Mouse (Mus musculus): Measurements from ENCODE around the gene Itpk1. TPM values are rescaled to one million over a fixed set of nuclear protein-coding genes. Genes with fewer than 3 reads are reported as not detected.

The Itpk1 gene
- total and polyA plus RNA-seq, 2 experiments from 2014 or later = 47.5 to 47.6 TPM

GRCm38 (mm10) chr12:102691180-102691579, 13.6 kb downstream of the Itpk1 start:
- Histone ChIP-seq H3K27me3 (ENCODE audit: insufficient read depth, low read length) (no peaks in the 10 kb centered on the region), H3K4me1 (ENCODE audit: insufficient read depth) (peaks cover 1% of the 10 kb centered on the region; the same call in 1 of the 2 replicates), H3K9me3 (ENCODE audit: low read length) (no peaks in the 10 kb centered on the region), H3K27ac (ENCODE audit: low read depth, low read length) (no peak overlapping the region), H3K36me3 (ENCODE audit: insufficient read depth) (no peaks in the 10 kb centered on the region), H3K9ac (no peak overlapping the region), H3K4me2 (ENCODE audit: low read depth) (no peak overlapping the region), H3K4me3 (ENCODE audit: low read depth, low read length) (no peak overlapping the region)
- ATAC-seq = no peak
- 77% methylated on average over 11 of the region's 11 CpGs for WGBS
- TF ChIP-seq CTCF (IDR thresholded peaks at IDR 0.05; ENCODE audit: low read depth) = no peak
- no peak for DNase-seq

DNA sequence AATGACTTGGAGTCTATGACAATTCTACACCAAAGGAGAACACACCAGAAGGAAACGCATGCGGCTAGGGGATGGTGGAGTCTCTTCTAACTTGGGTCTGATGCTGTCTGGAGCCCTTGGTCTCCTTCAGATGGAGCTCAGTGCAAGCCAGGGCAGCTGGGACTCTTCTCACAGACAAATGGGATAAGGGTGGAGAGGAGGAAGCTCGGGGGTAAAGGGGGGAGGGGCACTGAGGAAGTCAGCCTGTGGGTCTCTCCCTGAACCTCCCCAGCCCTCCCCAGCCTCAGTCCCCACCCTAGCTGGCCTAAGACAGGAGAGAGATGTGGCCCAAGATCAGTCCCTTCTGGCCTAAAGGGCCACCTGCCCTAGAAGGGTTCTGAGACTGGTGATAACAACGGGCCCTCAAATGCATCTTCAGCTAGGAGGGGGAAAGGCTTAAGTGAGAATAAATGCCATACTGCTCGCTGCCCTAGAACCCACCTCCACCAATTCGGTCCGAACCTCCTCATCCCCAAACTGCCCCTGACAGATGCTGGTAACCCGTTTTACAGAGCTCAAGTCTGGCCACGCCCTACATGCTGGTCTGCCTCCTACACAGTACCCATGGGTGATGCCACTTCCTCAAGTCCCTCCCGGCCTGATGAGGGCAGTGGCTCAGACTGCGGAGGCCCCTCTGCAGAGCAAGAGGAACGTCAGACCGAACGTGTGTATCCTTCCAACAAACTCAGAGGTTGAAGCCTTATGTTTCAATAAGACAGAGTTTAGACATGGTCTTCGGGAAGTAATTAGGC, 14.8 kb downstream of the Itpk1 start:
- 88% methylated on average over 15 of the region's 15 CpGs for WGBS
- DNase-seq (no peak), ATAC-seq (no peak)
- Histone ChIP-seq H3K4me1 (ENCODE audit: insufficient read depth) (peaks cover 13% of the 10 kb centered on the region), H3K4me2 (ENCODE audit: low read depth) (no peak overlapping the region), H3K27me3 (ENCODE audit: insufficient read depth, low read length) (no peaks in the 10 kb centered on the region), H3K4me3 (ENCODE audit: low read depth, low read length) (no peak overlapping the region), H3K27ac (ENCODE audit: low read depth, low read length) (no peak overlapping the region), H3K36me3 (ENCODE audit: insufficient read depth) (no peaks in the 10 kb centered on the region), H3K9ac (no peak overlapping the region), H3K9me3 (ENCODE audit: low read length) (no peaks in the 10 kb centered on the region)
- TF ChIP-seq CTCF (IDR thresholded peaks at IDR 0.05; ENCODE audit: low read depth) = no peak

- ATAC-seq = no peak
- no peak overlapping the region for H3K4me2 ChIP-seq (ENCODE audit: low read depth)
- no peak overlapping the region for H3K4me3 ChIP-seq (ENCODE audit: low read depth, low read length)
- no peaks in the 10 kb centered on the region for H3K9me3 ChIP-seq (ENCODE audit: low read length)
- 97% methylated on average over 5 of the region's 5 CpGs for WGBS
- no peak for TF ChIP-seq CTCF (IDR thresholded peaks at IDR 0.05; ENCODE audit: low read depth)
- H3K27ac ChIP-seq (ENCODE audit: low read depth, low read length) = no peak overlapping the region; the same call in 1 of the 2 replicates
- H3K27me3 ChIP-seq (ENCODE audit: insufficient read depth, low read length) = no peaks in the 10 kb centered on the region
- H3K36me3 ChIP-seq (ENCODE audit: insufficient read depth) = no peaks in the 10 kb centered on the region
- peaks cover 25% of the 10 kb centered on the region for H3K4me1 ChIP-seq (ENCODE audit: insufficient read depth)
- H3K9ac ChIP-seq = no peak overlapping the region
- no peak for DNase-seq
Measured at GRCm38 (mm10) chr12:102686321-102686720, 18.4 kb downstream of the Itpk1 start.

DNA sequence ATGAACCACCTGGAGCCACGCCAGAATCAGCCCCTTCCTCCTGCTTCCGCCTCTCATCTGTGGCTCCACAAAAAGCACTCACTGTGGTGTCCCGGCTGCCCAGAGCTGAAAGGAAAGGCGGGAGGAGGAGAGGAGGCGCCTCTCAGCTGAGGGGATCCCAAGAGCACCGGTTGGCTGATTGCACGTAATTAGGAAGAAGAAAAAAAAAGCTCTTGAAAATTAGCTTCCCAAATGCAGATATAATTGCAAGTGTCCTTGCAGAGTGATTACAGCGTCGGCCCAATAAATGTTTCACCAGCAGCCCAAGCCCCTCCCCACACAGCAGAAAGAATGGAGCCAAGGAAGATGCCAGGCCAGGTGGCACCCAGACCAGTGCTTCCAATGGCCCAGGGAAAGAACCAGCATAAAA, 19.2 kb downstream of the Itpk1 start:
- H3K9me3 ChIP-seq (ENCODE audit: low read length) = no peaks in the 10 kb centered on the region
- peaks cover 25% of the 10 kb centered on the region for H3K4me1 ChIP-seq (ENCODE audit: insufficient read depth)
- peak; percentile 66 for ATAC-seq
- H3K9ac ChIP-seq = 0 out of 2 replicates have a peak overlapping the region, but pooled peaks have one; percentile 3
- no peak overlapping the region; the same call in 1 of the 2 replicates for H3K4me2 ChIP-seq (ENCODE audit: low read depth)
- peak; percentile 52 for DNase-seq
- no peak for TF ChIP-seq CTCF (IDR thresholded peaks at IDR 0.05; ENCODE audit: low read depth)
- no peaks in the 10 kb centered on the region for H3K27me3 ChIP-seq (ENCODE audit: insufficient read depth, low read length)
- H3K4me3 ChIP-seq (ENCODE audit: low read depth, low read length) = no peak overlapping the region
- 0 out of 2 replicates have a peak overlapping the region, but pooled peaks have one; percentile 52 for H3K27ac ChIP-seq (ENCODE audit: low read depth, low read length)
- 14% methylated on average over 9 of the region's 9 CpGs for WGBS
- no peaks in the 10 kb centered on the region for H3K36me3 ChIP-seq (ENCODE audit: insufficient read depth)

- Histone ChIP-seq H3K27me3 (ENCODE audit: insufficient read depth, low read length) (no peaks in the 10 kb centered on the region), H3K4me1 (ENCODE audit: insufficient read depth) (peaks cover 25% of the 10 kb centered on the region), H3K27ac (ENCODE audit: low read depth, low read length) (peak overlapping the region; percentile 52; the same call in 1 of the 2 replicates), H3K9ac (0 out of 2 replicates have a peak overlapping the region, but pooled peaks have one; percentile 3), H3K4me3 (ENCODE audit: low read depth, low read length) (no peak overlapping the region), H3K9me3 (ENCODE audit: low read length) (no peaks in the 10 kb centered on the region), H3K4me2 (ENCODE audit: low read depth) (no peak overlapping the region; the same call in 1 of the 2 replicates), H3K36me3 (ENCODE audit: insufficient read depth) (no peaks in the 10 kb centered on the region)
- 70% methylated on average over 3 of the region's 3 CpGs for WGBS
- no peak for ATAC-seq
- no peak for DNase-seq
- TF ChIP-seq CTCF (IDR thresholded peaks at IDR 0.05; ENCODE audit: low read depth) = no peak
Measured at GRCm38 (mm10) chr12:102684720-102685386, 19.9 kb downstream of the Itpk1 start.

- Histone ChIP-seq H3K27me3 (ENCODE audit: insufficient read depth, low read length) (no peaks in the 10 kb centered on the region), H3K4me3 (ENCODE audit: low read depth, low read length) (no peak overlapping the region), H3K36me3 (ENCODE audit: insufficient read depth) (no peaks in the 10 kb centered on the region), H3K27ac (ENCODE audit: low read depth, low read length) (peak overlapping the region; percentile 46; the same call in 1 of the 2 replicates), H3K9me3 (ENCODE audit: low read length) (no peaks in the 10 kb centered on the region), H3K4me1 (ENCODE audit: insufficient read depth) (peaks cover 26% of the 10 kb centered on the region), H3K9ac (no peak overlapping the region), H3K4me2 (ENCODE audit: low read depth) (no peak overlapping the region)
- ATAC-seq (peak; percentile 72), DNase-seq (peak; percentile 46)
- TF ChIP-seq CTCF (IDR thresholded peaks at IDR 0.05; ENCODE audit: low read depth) = peak; percentile 12; the same call in 1 of the 2 replicates
- WGBS = 32% methylated on average over 5 of the region's 5 CpGs
Measured at GRCm38 (mm10) chr12:102683979-102684378, 20.8 kb downstream of the Itpk1 start.

DNA sequence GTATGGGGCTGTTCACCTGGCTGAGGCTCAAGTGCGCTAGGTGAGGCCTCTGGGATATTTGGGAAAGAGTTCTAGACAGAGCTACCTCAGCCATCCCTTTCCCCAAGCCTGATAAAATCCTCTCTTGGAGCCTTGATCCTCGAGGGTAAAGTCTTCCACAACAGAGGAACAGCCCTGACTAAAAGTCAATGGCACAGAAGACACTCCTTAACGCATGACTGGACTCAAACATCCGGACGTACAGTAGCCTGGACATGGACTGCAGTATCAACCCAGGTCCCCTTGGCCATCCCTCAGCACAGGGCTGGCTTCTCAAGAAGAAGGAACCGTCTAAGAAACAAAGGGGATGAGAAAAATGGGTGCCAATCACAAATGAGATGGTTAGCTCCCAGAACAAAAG, 21.3 kb downstream of the Itpk1 start:
- peaks cover 32% of the 10 kb centered on the region for H3K4me1 ChIP-seq (ENCODE audit: insufficient read depth)
- DNase-seq (no peak), ATAC-seq (no peak)
- no peak overlapping the region for H3K4me2 ChIP-seq (ENCODE audit: low read depth)
- no peaks in the 10 kb centered on the region for H3K9me3 ChIP-seq (ENCODE audit: low read length)
- no peaks in the 10 kb centered on the region for H3K36me3 ChIP-seq (ENCODE audit: insufficient read depth)
- no peak for TF ChIP-seq CTCF (IDR thresholded peaks at IDR 0.05; ENCODE audit: low read depth)
- no peak overlapping the region for H3K4me3 ChIP-seq (ENCODE audit: low read depth, low read length)
- no peak overlapping the region for H3K9ac ChIP-seq
- H3K27me3 ChIP-seq (ENCODE audit: insufficient read depth, low read length) = no peaks in the 10 kb centered on the region
- H3K27ac ChIP-seq (ENCODE audit: low read depth, low read length) = no peak overlapping the region
- 60% methylated on average over 6 of the region's 6 CpGs for WGBS
